Mouse (Mus musculus): ENCODE results near the gene Pdss2. TPM values are rescaled to one million over a fixed set of nuclear protein-coding genes. Genes with fewer than 3 reads are reported as not detected.

The Pdss2 gene
- polyA plus RNA-seq, 1 experiment, result 5.6 TPM

- WGBS, result 72% methylated on average over 4 of the region's 4 CpGs
These were observed 71.2 kb downstream of the Pdss2 start for GRCm38 (mm10) chr10:43292454-43292853.

GRCm38 (mm10) chr10:43294331-43294730 is 73.0 kb downstream of the Pdss2 start:
- Histone ChIP-seq H3K4me3 (replicated peaks; ENCODE audit: extremely low read depth, low read depth, low read length) (no peak overlapping the region), H3K4me1 (ENCODE audit: control insufficient read depth, insufficient read depth, low read length) (no peaks in the 10 kb centered on the region)
- no peak for DNase-seq
- whole genome bisulfite sequencing, result 87% methylated on average over 4 of the region's 4 CpGs
- TF ChIP-seq POLR2A (IDR thresholded peaks at IDR 0.05; ENCODE audit: borderline replicate concordance, extremely low read depth, low read depth, low read length), result no peak
- no peak for TF ChIP-seq CTCF (IDR thresholded peaks at IDR 0.05; ENCODE audit: insufficient read depth, low read length)

More at GRCm38 (mm10) chr10:43292454-43292853, 71.2 kb downstream of the Pdss2 start:
- no peak for DNase-seq
- Histone ChIP-seq H3K4me1 (ENCODE audit: control insufficient read depth, insufficient read depth, low read length) (no peaks in the 10 kb centered on the region), H3K4me3 (replicated peaks; ENCODE audit: extremely low read depth, low read depth, low read length) (no peak overlapping the region)
- TF ChIP-seq POLR2A (IDR thresholded peaks at IDR 0.05; ENCODE audit: borderline replicate concordance, extremely low read depth, low read depth, low read length), result no peak
- no peak for TF ChIP-seq CTCF (IDR thresholded peaks at IDR 0.05; ENCODE audit: insufficient read depth, low read length)

GRCm38 (mm10) chr10:43308105-43308810 is 87.0 kb downstream of the Pdss2 start:
- no peak for DNase-seq
- peaks cover 3% of the 10 kb centered on the region; the same call in 1 of the 2 replicates for H3K4me1 ChIP-seq (ENCODE audit: control insufficient read depth, insufficient read depth, low read length)
- WGBS, result 67% methylated on average over 5 of the region's 5 CpGs
- TF ChIP-seq POLR2A (IDR thresholded peaks at IDR 0.05; ENCODE audit: borderline replicate concordance, extremely low read depth, low read depth, low read length), result no peak
- TF ChIP-seq CTCF (IDR thresholded peaks at IDR 0.05; ENCODE audit: insufficient read depth, low read length), result no peak
- no peak overlapping the region for H3K4me3 ChIP-seq (replicated peaks; ENCODE audit: extremely low read depth, low read depth, low read length)

- Histone ChIP-seq H3K4me1 (ENCODE audit: control insufficient read depth, insufficient read depth, low read length) (peaks cover 3% of the 10 kb centered on the region; the same call in 1 of the 2 replicates), H3K4me3 (replicated peaks; ENCODE audit: extremely low read depth, low read depth, low read length) (no peak overlapping the region)
- WGBS, result 32% methylated on average over 10 of the region's 10 CpGs
- no peak for TF ChIP-seq CTCF (IDR thresholded peaks at IDR 0.05; ENCODE audit: insufficient read depth, low read length)
- TF ChIP-seq POLR2A (IDR thresholded peaks at IDR 0.05; ENCODE audit: borderline replicate concordance, extremely low read depth, low read depth, low read length), result no peak
- DNase-seq, result no peak
These were observed 89.6 kb downstream of the Pdss2 start for GRCm38 (mm10) chr10:43310781-43311392.

GRCm38 (mm10) chr10:43312211-43312610 is 90.9 kb downstream of the Pdss2 start:
- no peak for DNase-seq
- TF ChIP-seq POLR2A (IDR thresholded peaks at IDR 0.05; ENCODE audit: borderline replicate concordance, extremely low read depth, low read depth, low read length), result no peak
- no peak for TF ChIP-seq CTCF (IDR thresholded peaks at IDR 0.05; ENCODE audit: insufficient read depth, low read length)
- H3K4me3 ChIP-seq (replicated peaks; ENCODE audit: extremely low read depth, low read depth, low read length), result no peak overlapping the region
- 70% methylated on average over 2 of the region's 2 CpGs for WGBS
- H3K4me1 ChIP-seq (ENCODE audit: control insufficient read depth, insufficient read depth, low read length), result peaks cover 3% of the 10 kb centered on the region; the same call in 1 of the 2 replicates

GRCm38 (mm10) chr10:43312658-43313417 is 91.6 kb downstream of the Pdss2 start:
- no peak for DNase-seq
- no peak overlapping the region for H3K4me3 ChIP-seq (replicated peaks; ENCODE audit: extremely low read depth, low read depth, low read length)
- peaks cover 3% of the 10 kb centered on the region; the same call in 1 of the 2 replicates for H3K4me1 ChIP-seq (ENCODE audit: control insufficient read depth, insufficient read depth, low read length)
- whole genome bisulfite sequencing, result 45% methylated on average over 7 of the region's 7 CpGs
- no peak for TF ChIP-seq CTCF (IDR thresholded peaks at IDR 0.05; ENCODE audit: insufficient read depth, low read length)
- no peak for TF ChIP-seq POLR2A (IDR thresholded peaks at IDR 0.05; ENCODE audit: borderline replicate concordance, extremely low read depth, low read depth, low read length)

- Histone ChIP-seq H3K4me1 (ENCODE audit: control insufficient read depth, insufficient read depth, low read length) (peaks cover 3% of the 10 kb centered on the region; the same call in 1 of the 2 replicates), H3K4me3 (replicated peaks; ENCODE audit: extremely low read depth, low read depth, low read length) (no peak overlapping the region)
- no peak for DNase-seq
- no peak for TF ChIP-seq CTCF (IDR thresholded peaks at IDR 0.05; ENCODE audit: insufficient read depth, low read length)
- no peak for TF ChIP-seq POLR2A (IDR thresholded peaks at IDR 0.05; ENCODE audit: borderline replicate concordance, extremely low read depth, low read depth, low read length)
These were observed 93.9 kb downstream of the Pdss2 start for GRCm38 (mm10) chr10:43315228-43315627.

- H3K4me1 ChIP-seq (ENCODE audit: control insufficient read depth, insufficient read depth, low read length), result peaks cover 3% of the 10 kb centered on the region; the same call in 1 of the 2 replicates
- H3K4me3 ChIP-seq (replicated peaks; ENCODE audit: extremely low read depth, low read depth, low read length), result no peak overlapping the region
- 94% methylated on average over 9 of the region's 9 CpGs for WGBS
- TF ChIP-seq CTCF (IDR thresholded peaks at IDR 0.05; ENCODE audit: insufficient read depth, low read length), result no peak
- no peak for TF ChIP-seq POLR2A (IDR thresholded peaks at IDR 0.05; ENCODE audit: borderline replicate concordance, extremely low read depth, low read depth, low read length)
- DNase-seq, result no peak
These were observed 96.2 kb downstream of the Pdss2 start for GRCm38 (mm10) chr10:43317327-43317951.

GRCm38 (mm10) chr10:43321019-43321418 is 99.7 kb downstream of the Pdss2 start:
- WGBS, result 89% methylated on average over 5 of the region's 5 CpGs
- TF ChIP-seq POLR2A (IDR thresholded peaks at IDR 0.05; ENCODE audit: borderline replicate concordance, extremely low read depth, low read depth, low read length), result no peak
- TF ChIP-seq CTCF (IDR thresholded peaks at IDR 0.05; ENCODE audit: insufficient read depth, low read length), result no peak
- no peak for DNase-seq
- no peaks in the 10 kb centered on the region for H3K4me1 ChIP-seq (ENCODE audit: control insufficient read depth, insufficient read depth, low read length)
- no peak overlapping the region for H3K4me3 ChIP-seq (replicated peaks; ENCODE audit: extremely low read depth, low read depth, low read length)

Measured in lung, adult 2 months (tissue).